Mouse (Mus musculus) liver, embryonic 14.5 days (tissue): ENCODE measurements around the gene Npr1. TPM values are rescaled to one million over a fixed set of nuclear protein-coding genes. Genes with fewer than 3 reads are reported as not detected.

Source experiments
- ATAC-seq: fragments of 200-750 bp; cut with Nextera tagmentation; 2 replicates; pipeline ENCODE4 v1.8.0; 2017; ENCODE audit warnings: moderate number of reproducible peaks, mild to moderate bottlenecking, moderate library complexity; ENCODE audit not compliant: insufficient read depth
- DNase-seq, 3 experiments: peaks; one replicate each; pipeline ENCODE4 v3.0.0-alpha.2; 2012 to 2013; ENCODE audit warnings: low read depth in 3 of 3, low spot score in 3 of 3
- H3K27ac ChIP-seq: fragments of 300-500 bp; sonication (generic); 2 replicates; pipeline ENCODE4 v1.5.1; 2014; ENCODE audit warnings: moderate library complexity, mild to moderate bottlenecking, control low read depth, inconsistent platforms
- H3K27me3 ChIP-seq: fragments of 300-500 bp; sonication (generic); 2 replicates; pipeline ENCODE4 v1.6.1; 2014; ENCODE audit warnings: mild to moderate bottlenecking, low read length, moderate library complexity; ENCODE audit not compliant: control insufficient read depth, insufficient read depth
- H3K36me3 ChIP-seq: fragments of 300-500 bp; sonication (generic); replicated peaks from 2 replicates; pipeline ENCODE4 v1.6.1; 2014; ENCODE audit warnings: low read depth; ENCODE audit not compliant: control insufficient read depth, insufficient read depth
- H3K4me1 ChIP-seq, 2 experiments: fragments of 200-500 bp in 1 of 2; fragments of 300-500 bp in 1 of 2; sonication (generic) in 1 of 2; replicated peaks; 2 replicates each; pipeline ENCODE4 v1.6.1; 2012 to 2014; ENCODE audit warnings: antibody characterized with exemption in 1 of 2, inconsistent platforms in 1 of 2, low read length in 1 of 2; ENCODE audit not compliant: control insufficient read depth in 2 of 2, insufficient read depth in 2 of 2
- H3K4me2 ChIP-seq: fragments of 300-500 bp; sonication (generic); 2 replicates; pipeline ENCODE4 v1.6.1; 2014; ENCODE audit warnings: low read depth, mild to moderate bottlenecking, control low read depth, moderate library complexity
- H3K4me3 ChIP-seq, 2 experiments: fragments of 200-500 bp in 1 of 2; fragments of 300-500 bp in 1 of 2; sonication (generic) in 1 of 2; 2 replicates each; pipeline ENCODE4 v1.5.1; 2012 to 2014; ENCODE audit warnings: low read depth in 2 of 2, low read length in 2 of 2, mild to moderate bottlenecking in 2 of 2, control low read depth in 1 of 2, inconsistent platforms in 1 of 2, moderate library complexity in 1 of 2; ENCODE audit not compliant: insufficient read depth in 1 of 2
- H3K9ac ChIP-seq: fragments of 300-500 bp; sonication (generic); replicated peaks from 2 replicates; pipeline ENCODE4 v1.6.1; 2014; ENCODE audit warnings: mild to moderate bottlenecking, control low read depth, moderate library complexity
- H3K9me3 ChIP-seq: fragments of 300-500 bp; sonication (generic); 2 replicates; pipeline ENCODE4 v1.6.1; 2016; ENCODE audit warnings: low read length, mixed read lengths; ENCODE audit not compliant: control insufficient read depth
- CTCF ChIP-seq: IDR thresholded peaks from 2 replicates; pipeline ENCODE4 v1.5.1; 2016; ENCODE audit warnings: antibody characterized with exemption, low read depth, control low read depth
- EP300 ChIP-seq: IDR thresholded peaks from 2 replicates; pipeline ENCODE4 v1.6.1; 2016; ENCODE audit warnings: antibody characterized with exemption, low read depth
- WGBS: fragments of 180-500 bp; shearing (Covaris S2); extraction: QIAGEN DNeasy Blood & Tissue Kit; methylation state at CpG from one replicate; pipeline ENCODE4 v1.1.7; 2014; ENCODE audit not compliant: insufficient replicate concordance; 5-methylcytosine and 5-hydroxymethylcytosine counted together
- polyA plus RNA-seq, 2 experiments: library from polyadenylated mRNA; depleted of rRNA in 1 of 2; stranded (reverse) in 1 of 2; unstranded in 1 of 2; fragments of >200 nt; fragmentation: Nextera tagmentation in 1 of 2; extraction: Ambion mirVana in 1 of 2; gene quantifications; 2 replicates each; pipeline versions ENCODE4 v1.2.1 to v1.2.3; 2012 to 2014

Gene Npr1
- polyA plus RNA-seq, 2 experiments: 2.8 to 7.2 TPM

GRCm38 (mm10) chr3:90495850-90496525 is 30.3 kb upstream of the Npr1 start:
- no peak overlapping the region for H3K4me2 ChIP-seq
- peaks cover 0 to 2% of the 10 kb centered on the region in 2 experiments; a peak in 1 of 4 replicates for H3K4me1 ChIP-seq
- WGBS: 83% methylated on average over 7 of the region's 7 CpGs
- H3K27ac ChIP-seq: no peak overlapping the region
- no peaks in the 10 kb centered on the region for H3K9me3 ChIP-seq
- TF ChIP-seq EP300: no peak
- TF ChIP-seq CTCF: no peak
- no peak overlapping the region for H3K4me3 ChIP-seq
- no peaks in the 10 kb centered on the region for H3K27me3 ChIP-seq
- no peak for DNase-seq
- no peak for ATAC-seq
- peaks cover 53% of the 10 kb centered on the region for H3K36me3 ChIP-seq
- no peak overlapping the region for H3K9ac ChIP-seq

GRCm38 (mm10) chr3:90493831-90494540 is 28.3 kb upstream of the Npr1 start:
- no peak overlapping the region for H3K4me2 ChIP-seq
- no peak overlapping the region for H3K27ac ChIP-seq
- no peak overlapping the region for H3K9ac ChIP-seq
- 57% methylated on average over 4 of the region's 4 CpGs for WGBS
- TF ChIP-seq EP300: no peak
- no peak for TF ChIP-seq CTCF
- DNase-seq: no peak
- H3K4me1 ChIP-seq: peaks cover 3 to 10% of the 10 kb centered on the region in 2 experiments; a peak in 3 of 4 replicates
- ATAC-seq: no peak
- H3K4me3 ChIP-seq: no peak overlapping the region
- H3K27me3 ChIP-seq: no peaks in the 10 kb centered on the region
- no peaks in the 10 kb centered on the region for H3K9me3 ChIP-seq
- peaks cover 39% of the 10 kb centered on the region for H3K36me3 ChIP-seq

DNA sequence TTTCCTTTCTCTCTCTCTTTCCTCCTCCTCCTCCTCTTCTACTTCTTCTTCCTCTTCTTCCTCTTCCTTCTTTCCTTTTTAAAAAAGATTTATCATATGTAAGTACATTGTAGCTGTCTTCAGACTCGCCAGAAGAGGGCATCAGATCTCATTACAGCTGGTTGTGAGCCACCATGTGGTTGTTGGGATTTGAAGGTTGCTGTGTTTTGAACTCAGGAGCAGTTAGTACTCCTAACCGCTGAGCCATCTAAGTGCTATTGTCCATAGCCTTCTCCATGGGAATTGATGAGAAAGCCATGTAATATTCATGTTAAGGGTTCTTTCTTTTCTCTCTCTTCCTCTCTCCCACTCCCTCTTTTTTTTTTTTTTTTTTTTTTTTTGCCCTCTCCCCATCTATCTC is 25.7 kb upstream of the Npr1 start:
- Histone ChIP-seq H3K27me3 (no peaks in the 10 kb centered on the region), H3K4me2 (peak overlapping the region; percentile 39), H3K9me3 (no peaks in the 10 kb centered on the region), H3K9ac (no peak overlapping the region; the same call in 1 of the 2 replicates), H3K36me3 (peaks cover 31% of the 10 kb centered on the region), H3K27ac (no peak overlapping the region), H3K4me3 (no peak overlapping the region), H3K4me1 (peaks cover 3 to 10% of the 10 kb centered on the region in 2 experiments; a peak in 3 of 4 replicates)
- ATAC-seq (peak; percentile 40), DNase-seq (no peak)
- TF ChIP-seq CTCF (peak; percentile 47; the same call in 1 of the 2 replicates), EP300 (no peak)
- WGBS: 43% methylated on average over 2 of the region's 2 CpGs

DNA sequence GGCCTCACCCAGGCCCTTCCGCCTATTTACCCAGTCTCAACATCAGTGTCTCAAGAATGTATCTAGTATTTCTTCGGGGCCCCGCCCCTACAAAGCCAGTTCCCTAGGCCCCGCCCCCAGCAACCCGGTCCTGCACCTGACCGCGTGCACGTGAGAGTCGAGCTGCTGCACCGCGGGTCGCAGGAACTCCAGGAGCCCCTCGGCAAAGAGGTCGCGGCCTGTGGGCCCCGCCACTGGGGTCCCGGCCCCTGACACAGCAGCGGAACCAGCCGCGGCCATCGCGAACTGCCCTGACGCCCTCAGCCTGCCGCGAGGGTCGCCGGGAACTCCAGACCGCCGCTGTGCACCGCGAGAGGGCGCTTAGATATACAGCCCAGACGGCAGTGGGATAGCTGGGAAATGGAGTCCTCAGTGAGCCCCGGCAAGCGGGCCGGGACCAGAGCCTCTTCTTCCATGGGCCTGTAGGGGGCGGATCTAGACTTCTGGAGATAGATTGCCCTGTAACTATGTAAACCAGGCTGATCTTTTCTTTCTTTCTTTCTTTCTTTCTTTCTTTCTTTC is 25.1 kb upstream of the Npr1 start, which contains the start of gene Snapin:
Snapin (minus strand) TSS at position 338 of the 561 bp plus-strand sequence.
- Histone ChIP-seq H3K27me3 (no peaks in the 10 kb centered on the region), H3K4me2 (peak within 1 kb of the TSS; percentile 68), H3K27ac (peak within 1 kb of the TSS; percentile 23), H3K4me3 (peak within 1 kb of the TSS; percentile 73 to 85), H3K9ac (peak within 1 kb of the TSS; percentile 80), H3K36me3 (peaks cover 31% of the 10 kb centered on the region), H3K4me1 (peaks cover 3 to 10% of the 10 kb centered on the region in 2 experiments; a peak in 3 of 4 replicates), H3K9me3 (no peaks in the 10 kb centered on the region)
- under 1% methylated on average over 37 of the region's 37 CpGs for WGBS
- peak; percentile 89 to 92 (median 90) for DNase-seq
- TF ChIP-seq EP300: no peak
- peak; percentile 91 for TF ChIP-seq CTCF
- ATAC-seq: peak; percentile 99

DNA sequence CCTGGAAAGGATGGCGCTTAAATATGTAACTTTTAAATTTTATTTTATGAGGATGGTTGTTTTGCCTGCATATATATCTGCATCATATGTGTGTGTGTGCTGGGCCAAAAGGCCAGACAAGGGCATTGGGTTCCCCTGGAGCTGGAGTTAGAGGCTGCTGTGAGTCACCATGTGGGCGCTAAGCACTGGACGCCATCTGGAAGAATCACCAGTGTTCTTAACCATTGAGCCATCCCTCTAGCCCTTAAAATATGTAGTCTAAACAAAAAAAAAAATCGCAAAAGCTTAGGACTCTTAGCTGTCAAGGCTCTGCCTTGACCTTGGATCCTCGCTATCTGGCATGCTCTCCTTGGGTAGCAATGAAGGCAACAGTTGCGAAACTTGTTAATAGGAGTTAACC is 22.9 kb upstream of the Npr1 start:
- no peak overlapping the region for H3K27ac ChIP-seq
- WGBS: 86% methylated on average over 6 of the region's 6 CpGs
- H3K4me2 ChIP-seq: no peak overlapping the region
- peaks cover 3 to 10% of the 10 kb centered on the region in 2 experiments; a peak in 3 of 4 replicates for H3K4me1 ChIP-seq
- H3K36me3 ChIP-seq: peaks cover 42% of the 10 kb centered on the region
- DNase-seq: no peak
- no peaks in the 10 kb centered on the region for H3K9me3 ChIP-seq
- H3K9ac ChIP-seq: no peak overlapping the region
- H3K27me3 ChIP-seq: no peaks in the 10 kb centered on the region
- ATAC-seq: no peak
- no peak overlapping the region for H3K4me3 ChIP-seq
- TF ChIP-seq EP300 (no peak), CTCF (no peak)
